Mouse (Mus musculus) forebrain, embryonic 13.5 days (tissue): Measurements from ENCODE around the gene Uqcr10. TPM values are rescaled to one million over a fixed set of nuclear protein-coding genes. Genes with fewer than 3 reads are reported as not detected.
A peak's percentile ranks its signal among the peaks of the same experiment; 100 is the strongest.
"Not testable (repeated sequence)": the region's sequence is repeated elsewhere in the genome, so short reads cannot be mapped to it uniquely, and the experiment has no call there.

Source experiments
- ATAC-seq: fragments of 200-750 bp; cut with Nextera tagmentation; 2 replicates; pipeline ENCODE4 v1.8.0; 2017
- H3K27ac ChIP-seq: fragments of 300-500 bp; sonication (generic); 2 replicates; pipeline ENCODE4 v1.5.1; 2015; ENCODE audit warnings: inconsistent platforms, mild to moderate bottlenecking, moderate library complexity
- H3K27me3 ChIP-seq: fragments of 300-500 bp; sonication (generic); 2 replicates; pipeline ENCODE4 v1.6.1; 2015; ENCODE audit warnings: mild to moderate bottlenecking, inconsistent platforms
- H3K36me3 ChIP-seq: fragments of 300-500 bp; sonication (generic); 2 replicates; pipeline ENCODE4 v1.6.1; 2015; ENCODE audit warnings: mild to moderate bottlenecking, inconsistent platforms; ENCODE audit not compliant: poor library complexity, severe bottlenecking
- H3K4me1 ChIP-seq: fragments of 300-500 bp; sonication (generic); 2 replicates; pipeline ENCODE4 v1.6.1; 2015; ENCODE audit warnings: inconsistent platforms
- H3K4me2 ChIP-seq: fragments of 300-500 bp; sonication (generic); 2 replicates; pipeline ENCODE4 v1.6.1; 2015; ENCODE audit warnings: inconsistent platforms, mild to moderate bottlenecking, moderate library complexity
- H3K4me3 ChIP-seq: fragments of 300-500 bp; sonication (generic); 2 replicates; pipeline ENCODE4 v1.5.1; 2015; ENCODE audit warnings: mild to moderate bottlenecking, inconsistent platforms
- H3K9ac ChIP-seq: fragments of 300-500 bp; sonication (generic); 2 replicates; pipeline ENCODE4 v1.6.1; 2015; ENCODE audit warnings: mild to moderate bottlenecking, inconsistent platforms
- H3K9me3 ChIP-seq: fragments of 300-500 bp; sonication (generic); replicated peaks from 2 replicates; pipeline ENCODE4 v1.6.1; 2016; ENCODE audit warnings: inconsistent platforms
- WGBS: fragments of 180-500 bp; shearing (Covaris S2); methylation state at CpG from one replicate; pipeline ENCODE4 v1.1.7; 2015; 5-methylcytosine and 5-hydroxymethylcytosine counted together
- polyA plus RNA-seq: library from polyadenylated mRNA; unstranded; fragments of >200 nt; fragmentation: Nextera tagmentation; extraction: Ambion mirVana; gene quantifications from 2 replicates; pipeline ENCODE4 v1.2.1, GENCODE M21; 2015

Uqcr10 gene
- polyA plus RNA-seq, 1 experiment from 2014 or later: 621 TPM

DNA sequence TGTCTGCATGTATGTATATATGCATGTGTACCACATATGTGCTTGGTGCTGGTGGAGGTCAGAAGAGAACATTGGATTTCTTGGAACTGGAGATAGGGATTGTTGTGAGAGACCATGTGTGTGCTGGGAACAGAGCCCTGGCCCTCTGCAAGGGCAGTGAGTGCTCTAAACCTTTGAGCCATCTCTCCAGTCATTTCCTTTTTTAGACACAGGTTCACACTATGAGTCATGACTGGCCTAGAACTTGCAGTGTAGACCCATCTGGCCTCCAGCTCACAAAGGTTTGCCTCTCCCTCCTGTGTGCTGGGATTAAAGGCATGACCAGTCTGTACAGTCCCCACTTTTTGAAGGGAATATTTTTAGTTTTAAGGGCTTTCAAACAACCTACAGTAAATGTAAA lies 8.7 kb upstream of the Uqcr10 start:
- H3K9me3 ChIP-seq: no peaks in the 10 kb centered on the region
- H3K4me2 ChIP-seq: no peak overlapping the region
- H3K4me3 ChIP-seq: no peak overlapping the region
- ATAC-seq: no peak
- peaks cover 4% of the 10 kb centered on the region; the same call in 1 of the 2 replicates for H3K4me1 ChIP-seq
- H3K27me3 ChIP-seq: no peaks in the 10 kb centered on the region
- H3K27ac ChIP-seq: no peak overlapping the region
- H3K36me3 ChIP-seq: no peaks in the 10 kb centered on the region
- no peak overlapping the region for H3K9ac ChIP-seq

DNA sequence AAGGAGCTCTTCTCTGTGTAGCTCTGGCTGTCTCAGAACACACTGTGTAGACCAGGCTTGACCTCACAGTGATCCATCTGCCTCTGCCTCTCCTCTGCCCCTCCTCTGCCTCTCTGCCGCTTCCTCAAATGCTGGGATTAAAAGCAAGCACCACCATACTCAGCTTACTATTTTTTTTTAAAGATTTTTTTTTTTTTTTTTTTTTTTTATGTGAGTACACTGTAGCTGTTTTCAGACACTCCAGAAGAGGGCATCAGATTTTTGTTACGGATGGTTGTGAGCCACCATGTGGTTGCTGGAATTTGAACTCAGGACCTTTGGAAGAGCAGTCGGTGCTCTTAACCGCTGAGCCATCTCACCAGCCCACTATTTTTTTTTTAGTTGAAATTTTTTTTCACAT lies 6.0 kb upstream of the Uqcr10 start:
- not testable (repeated sequence) for H3K4me1 ChIP-seq, H3K27me3 ChIP-seq, H3K9me3 ChIP-seq, H3K27ac ChIP-seq, H3K4me3 ChIP-seq, H3K4me2 ChIP-seq, H3K36me3 ChIP-seq, H3K9ac ChIP-seq, ATAC-seq
- WGBS: 91% methylated on average over 4 of the region's 4 CpGs

DNA sequence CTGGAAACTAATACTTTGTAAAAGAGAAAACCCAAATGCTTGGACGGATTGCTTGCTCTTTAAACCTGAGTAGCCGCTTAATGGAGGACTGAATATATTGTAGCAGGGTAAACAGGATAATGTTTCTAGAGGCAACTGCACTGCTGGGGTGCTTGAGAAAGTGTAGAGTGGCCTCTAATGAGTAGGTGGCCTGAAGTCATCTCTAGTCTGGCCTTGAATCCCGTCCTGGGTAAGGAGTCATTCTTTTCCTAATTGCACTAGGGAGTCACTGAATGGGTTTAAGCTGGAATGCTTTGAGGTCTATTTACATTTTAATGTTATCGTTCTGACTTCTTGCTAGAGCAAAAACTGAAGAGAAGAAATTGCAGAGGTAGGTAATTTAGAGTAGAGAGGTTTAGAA lies 1.0 kb upstream of the Uqcr10 start:
- no peak for ATAC-seq
- Histone ChIP-seq H3K27me3 (no peaks in the 10 kb centered on the region), H3K4me1 (peaks cover 18% of the 10 kb centered on the region), H3K36me3 (peaks cover 22% of the 10 kb centered on the region), H3K4me3 (peak overlapping the region; percentile 89), H3K9ac (peak overlapping the region; percentile 72), H3K9me3 (no peaks in the 10 kb centered on the region), H3K4me2 (peak overlapping the region; percentile 91), H3K27ac (no peak overlapping the region)
- WGBS: 9% methylated on average over 4 of the region's 4 CpGs

DNA sequence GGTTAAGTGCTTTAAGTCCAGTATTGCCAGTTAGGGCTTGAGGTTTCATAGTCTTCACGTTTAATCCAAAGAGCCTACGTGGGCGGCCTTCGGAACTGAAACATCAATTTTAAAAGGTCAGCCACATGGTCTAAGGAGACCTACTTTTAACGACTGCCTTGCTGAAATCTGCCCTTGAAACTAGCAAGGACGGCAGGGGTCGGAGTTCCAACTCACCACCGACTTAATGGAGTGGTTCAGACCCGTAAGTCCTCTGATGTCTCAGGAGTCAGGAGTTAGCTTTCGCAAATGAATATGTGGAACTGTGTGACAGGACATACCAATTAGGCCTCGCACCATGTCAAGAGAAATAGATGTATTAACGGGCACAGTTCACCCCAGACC lies 462 bp downstream of the Uqcr10 start:
- 8% methylated on average over 12 of the region's 12 CpGs for WGBS
- no peak for ATAC-seq
- no peaks in the 10 kb centered on the region for H3K9me3 ChIP-seq

DNA sequence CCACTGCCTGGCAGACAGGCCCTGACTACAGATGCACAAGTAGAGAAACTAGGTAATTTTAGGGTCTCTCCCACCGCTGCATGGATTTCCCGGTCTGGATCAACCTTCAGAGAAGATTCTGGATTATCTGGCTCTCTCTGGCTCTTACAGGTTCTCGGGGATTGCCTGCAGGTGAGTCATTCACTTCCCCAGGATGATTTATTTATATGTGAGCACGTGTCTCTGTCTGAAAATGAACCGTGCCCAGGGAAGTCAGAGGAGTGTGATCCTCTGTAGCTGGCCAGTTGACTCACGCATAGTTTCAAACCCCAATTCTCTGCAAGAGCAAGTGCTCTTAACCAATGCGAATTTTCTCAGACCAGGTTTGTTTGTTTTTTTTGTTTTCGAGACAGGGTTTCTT lies 3.4 kb downstream of the Uqcr10 start:
- H3K4me2 ChIP-seq: no peak overlapping the region
- ATAC-seq: no peak
- H3K4me1 ChIP-seq: peaks cover 18% of the 10 kb centered on the region
- H3K9ac ChIP-seq: no peak overlapping the region
- H3K27me3 ChIP-seq: no peaks in the 10 kb centered on the region
- no peaks in the 10 kb centered on the region for H3K9me3 ChIP-seq
- no peak overlapping the region for H3K27ac ChIP-seq
- WGBS: 89% methylated on average over 8 of the region's 8 CpGs
- H3K4me3 ChIP-seq: no peak overlapping the region
- peaks cover 27% of the 10 kb centered on the region for H3K36me3 ChIP-seq

More for the DNA sequence above, 462 bp downstream of the Uqcr10 start:
- Histone ChIP-seq H3K27me3 (no peaks in the 10 kb centered on the region), H3K27ac (no peak overlapping the region), H3K4me3 (peak overlapping the region; percentile 89), H3K4me1 (peaks cover 18% of the 10 kb centered on the region), H3K9ac (peak overlapping the region; percentile 84), H3K36me3 (peaks cover 27% of the 10 kb centered on the region), H3K4me2 (peak overlapping the region; percentile 91)

DNA sequence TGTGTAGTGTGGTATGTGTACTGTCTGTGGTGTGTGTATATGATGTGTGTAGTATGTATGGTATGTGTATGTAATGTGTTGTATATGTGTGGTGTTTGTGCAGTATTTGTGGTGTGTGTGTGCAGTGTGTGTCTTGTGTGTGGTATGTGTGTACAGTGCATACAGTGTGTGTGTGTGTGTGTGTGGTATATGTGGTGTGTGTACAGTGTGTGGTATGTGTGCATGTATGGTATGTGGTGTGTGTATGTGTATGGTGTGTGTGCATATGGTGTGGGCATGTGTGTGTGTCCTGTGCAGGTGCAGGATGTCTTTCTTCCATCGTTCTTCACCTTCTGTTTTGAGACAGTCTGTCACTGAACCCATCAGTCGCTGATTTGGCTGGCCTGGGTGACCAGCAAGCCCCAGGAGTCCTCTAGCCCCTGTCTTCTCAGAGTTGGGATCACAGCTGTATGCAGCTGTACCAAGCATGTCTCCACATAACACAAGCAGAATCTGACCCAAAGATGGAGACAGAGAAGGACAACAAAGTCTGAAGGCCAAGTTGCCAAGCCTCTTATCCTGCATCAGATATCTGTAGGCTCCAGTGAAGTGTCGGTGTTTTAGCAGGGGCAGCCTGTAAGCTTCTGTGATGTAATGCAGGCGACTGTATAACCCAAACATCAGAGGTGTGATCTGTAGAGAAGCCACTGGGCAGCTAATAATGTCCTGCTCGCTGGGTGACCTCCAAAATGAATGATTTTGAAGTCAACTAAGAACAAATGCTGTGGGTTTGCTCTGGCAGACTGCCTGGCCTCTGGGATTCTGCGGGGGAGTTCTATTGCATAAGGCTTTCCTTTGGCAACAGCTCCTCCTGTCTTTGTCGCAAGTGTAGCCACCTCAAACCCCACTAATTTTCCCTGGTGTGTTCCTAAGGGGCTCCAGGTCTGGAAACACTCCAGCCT lies 6.8 kb downstream of the Uqcr10 start:
- no peaks in the 10 kb centered on the region for H3K27me3 ChIP-seq
- WGBS: 67% methylated on average over 7 of the region's 7 CpGs

DNA sequence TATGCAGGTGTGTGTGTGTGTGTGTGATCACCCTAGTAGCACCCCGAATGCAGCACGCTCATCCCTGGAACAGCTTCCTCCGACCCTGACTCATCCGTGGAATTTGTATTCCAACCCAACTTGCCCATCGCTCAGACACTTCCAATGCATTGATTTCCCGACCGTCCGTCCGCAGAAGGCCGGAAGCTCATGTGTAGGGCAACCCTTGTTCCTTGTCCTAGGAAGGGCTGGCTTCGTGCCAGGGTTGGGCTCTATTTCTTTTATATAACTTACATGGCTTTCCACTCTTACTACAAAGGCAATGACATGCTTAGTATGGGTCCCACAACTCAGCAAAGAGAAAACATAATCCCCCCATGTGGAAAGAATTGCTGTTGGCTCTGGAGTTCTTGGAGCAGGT lies 12.0 kb downstream of the Uqcr10 start:
- H3K4me1 ChIP-seq: no peaks in the 10 kb centered on the region
- no peaks in the 10 kb centered on the region for H3K27me3 ChIP-seq
- H3K27ac ChIP-seq: no peak overlapping the region
- no peak overlapping the region for H3K4me3 ChIP-seq
- H3K9ac ChIP-seq: no peak overlapping the region
- H3K36me3 ChIP-seq: no peaks in the 10 kb centered on the region
- H3K9me3 ChIP-seq: no peaks in the 10 kb centered on the region
- WGBS: 89% methylated on average over 11 of the region's 11 CpGs
- H3K4me2 ChIP-seq: no peak overlapping the region
- no peak for ATAC-seq

More for the DNA sequence above, 6.8 kb downstream of the Uqcr10 start:
- Histone ChIP-seq H3K4me3 (no peak overlapping the region), H3K4me2 (no peak overlapping the region), H3K4me1 (no peaks in the 10 kb centered on the region), H3K9ac (no peak overlapping the region), H3K27ac (no peak overlapping the region), H3K9me3 (no peaks in the 10 kb centered on the region), H3K36me3 (peaks cover 25% of the 10 kb centered on the region)
- ATAC-seq: no peak

DNA sequence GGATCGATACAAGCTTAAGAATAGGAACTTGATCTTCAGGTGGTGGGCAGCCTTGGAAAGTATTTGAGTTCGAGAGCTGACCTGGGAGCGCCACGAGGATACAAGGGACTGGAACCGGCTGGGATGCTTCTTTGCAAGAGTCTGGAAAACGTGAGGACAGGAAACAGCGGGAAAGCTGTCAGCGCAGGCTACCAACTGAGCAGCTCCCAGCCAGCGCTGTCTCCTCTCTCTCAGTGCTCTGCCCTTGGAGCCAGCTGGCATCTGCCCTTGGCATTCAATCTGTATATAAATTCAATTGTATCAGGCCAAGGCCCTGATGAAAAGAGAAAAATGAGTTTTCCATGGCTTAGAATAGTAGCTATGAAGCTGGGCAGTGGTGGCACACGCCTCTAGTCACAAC lies 12.9 kb downstream of the Uqcr10 start:
- Histone ChIP-seq H3K27me3 (no peaks in the 10 kb centered on the region), H3K4me3 (no peak overlapping the region), H3K36me3 (no peaks in the 10 kb centered on the region), H3K4me1 (no peaks in the 10 kb centered on the region), H3K9me3 (no peaks in the 10 kb centered on the region), H3K4me2 (no peak overlapping the region), H3K9ac (0 out of 2 replicates have a peak overlapping the region, but pooled peaks have one; percentile 27), H3K27ac (no peak overlapping the region)
- no peak for ATAC-seq
- 66% methylated on average over 10 of the region's 10 CpGs for WGBS

DNA sequence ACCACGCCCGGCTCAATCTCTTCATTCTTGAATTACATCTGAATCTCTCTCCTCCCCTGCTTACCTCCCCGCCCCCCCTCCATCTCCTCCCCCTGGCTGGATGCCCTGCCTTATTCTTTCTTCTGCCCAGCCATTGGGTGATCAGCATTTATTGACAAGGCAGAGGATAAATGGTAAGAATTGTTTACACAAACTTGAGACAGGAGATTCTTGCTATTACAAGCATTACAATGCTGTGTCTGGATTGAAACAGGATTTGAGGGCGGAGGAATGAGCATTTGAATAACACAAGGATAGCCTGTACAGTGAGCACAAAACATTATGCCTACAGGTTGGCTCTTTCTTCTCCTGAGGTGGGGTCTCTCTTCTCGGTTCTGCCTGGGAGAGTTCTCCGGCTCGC lies 13.8 kb downstream of the Uqcr10 start:
- no peak overlapping the region for H3K4me2 ChIP-seq
- no peak overlapping the region for H3K27ac ChIP-seq
- no peaks in the 10 kb centered on the region for H3K27me3 ChIP-seq
- ATAC-seq: no peak
- H3K9me3 ChIP-seq: no peaks in the 10 kb centered on the region
- H3K36me3 ChIP-seq: no peaks in the 10 kb centered on the region; the same call in 1 of the 2 replicates
- H3K4me1 ChIP-seq: no peaks in the 10 kb centered on the region
- WGBS: 76% methylated on average over 7 of the region's 7 CpGs
- H3K4me3 ChIP-seq: no peak overlapping the region
- H3K9ac ChIP-seq: no peak overlapping the region

DNA sequence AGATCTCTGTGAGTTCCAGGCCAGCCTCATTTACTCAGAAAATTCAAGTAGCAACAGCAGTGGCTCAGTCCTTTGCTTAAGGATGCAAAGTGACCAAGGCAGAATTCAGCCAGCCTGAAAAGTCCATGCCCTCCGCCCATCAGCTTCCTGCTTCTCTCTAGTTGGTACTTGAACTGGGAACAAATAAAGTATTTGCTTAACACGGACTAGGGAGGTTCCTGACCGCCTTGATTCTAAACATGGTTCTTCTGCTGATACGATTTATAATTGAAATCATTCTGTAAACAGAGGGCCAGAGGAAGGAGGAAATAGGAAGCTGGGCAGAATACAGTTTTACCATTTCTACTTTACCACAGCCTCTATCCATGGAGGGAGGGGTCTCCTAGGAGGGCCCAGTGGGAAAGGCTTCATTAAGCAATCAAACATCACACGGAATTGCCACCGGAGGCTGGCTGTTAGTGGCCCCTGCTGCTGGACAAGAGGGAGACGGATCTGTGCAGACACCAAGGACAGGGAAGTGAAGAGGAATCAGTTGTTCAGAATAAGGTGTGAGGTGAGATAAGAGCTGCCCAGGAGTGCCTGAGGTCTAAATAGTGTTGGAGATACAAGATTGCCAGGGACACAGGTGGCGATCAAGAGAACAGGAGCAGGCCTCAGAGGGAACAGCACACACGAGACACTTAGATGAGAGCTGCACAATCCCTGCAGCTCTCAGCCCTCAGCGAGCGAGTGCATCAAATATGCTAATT lies 15.3 kb downstream of the Uqcr10 start:
- WGBS: 69% methylated on average over 11 of the region's 11 CpGs
- no peak for ATAC-seq
- H3K4me1 ChIP-seq: no peaks in the 10 kb centered on the region

DNA sequence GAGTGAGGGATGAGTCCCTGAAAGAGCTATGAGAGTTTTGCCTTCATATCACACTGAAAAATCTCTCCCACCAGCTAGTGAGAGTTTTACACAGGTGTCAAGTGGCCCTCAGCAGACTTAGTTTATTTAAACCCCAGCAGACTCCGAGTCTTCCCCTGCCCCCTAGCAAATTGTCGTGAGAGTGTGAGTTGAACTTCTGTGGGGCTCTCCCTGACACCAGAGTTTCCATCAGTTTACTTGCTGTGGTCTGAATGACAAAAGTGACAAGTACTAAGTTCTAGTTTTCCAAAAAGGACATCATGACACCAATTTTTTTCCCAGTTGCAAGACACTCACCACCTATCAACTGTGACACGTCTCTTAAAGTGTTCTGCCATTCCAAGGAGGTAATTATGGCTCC lies 16.3 kb downstream of the Uqcr10 start:
- ATAC-seq: no peak
- whole genome bisulfite sequencing: 70% methylated on average over 3 of the region's 3 CpGs
- Histone ChIP-seq H3K4me3 (no peak overlapping the region), H3K27me3 (no peaks in the 10 kb centered on the region), H3K4me1 (no peaks in the 10 kb centered on the region), H3K9me3 (no peaks in the 10 kb centered on the region), H3K9ac (no peak overlapping the region), H3K27ac (no peak overlapping the region), H3K36me3 (peaks cover 22% of the 10 kb centered on the region), H3K4me2 (no peak overlapping the region)

More for the DNA sequence above, 15.3 kb downstream of the Uqcr10 start:
- Histone ChIP-seq H3K4me3 (no peak overlapping the region), H3K27ac (no peak overlapping the region), H3K36me3 (peaks cover 14% of the 10 kb centered on the region; the same call in 1 of the 2 replicates), H3K4me2 (no peak overlapping the region), H3K27me3 (no peaks in the 10 kb centered on the region), H3K9ac (no peak overlapping the region), H3K9me3 (no peaks in the 10 kb centered on the region)

DNA sequence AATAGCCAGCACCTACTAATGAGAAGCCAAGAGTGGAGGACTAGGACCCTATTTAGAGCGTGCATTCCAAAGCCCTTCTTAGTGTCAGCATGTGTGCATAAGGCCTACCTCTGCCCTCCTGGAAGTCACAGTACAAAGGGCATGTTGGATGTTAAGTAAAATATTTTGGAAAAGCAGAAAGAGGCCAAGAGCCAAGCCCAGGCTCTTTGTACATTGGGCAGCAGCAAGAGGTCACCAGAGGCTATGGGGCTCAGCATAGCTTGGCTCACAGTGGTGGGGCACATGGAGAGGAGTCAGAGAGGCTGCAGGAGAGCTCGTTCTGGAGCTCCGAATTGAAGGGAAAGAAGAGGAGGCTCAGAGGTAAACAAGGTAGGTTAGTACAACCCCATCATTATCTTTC lies 17.1 kb downstream of the Uqcr10 start:
- peaks cover 31% of the 10 kb centered on the region for H3K36me3 ChIP-seq
- ATAC-seq: no peak
- WGBS: 75% methylated on average over 3 of the region's 3 CpGs

More for the DNA sequence above, 17.1 kb downstream of the Uqcr10 start:
- Histone ChIP-seq H3K4me1 (no peaks in the 10 kb centered on the region), H3K27ac (no peak overlapping the region), H3K9me3 (no peaks in the 10 kb centered on the region), H3K4me2 (no peak overlapping the region), H3K9ac (no peak overlapping the region), H3K27me3 (no peaks in the 10 kb centered on the region), H3K4me3 (no peak overlapping the region)
